Mouse (Mus musculus): ENCODE measurements around the gene Agpat1.
A peak's percentile ranks its signal among the peaks of the same experiment; 100 is the strongest.

Gene Agpat1

DNA sequence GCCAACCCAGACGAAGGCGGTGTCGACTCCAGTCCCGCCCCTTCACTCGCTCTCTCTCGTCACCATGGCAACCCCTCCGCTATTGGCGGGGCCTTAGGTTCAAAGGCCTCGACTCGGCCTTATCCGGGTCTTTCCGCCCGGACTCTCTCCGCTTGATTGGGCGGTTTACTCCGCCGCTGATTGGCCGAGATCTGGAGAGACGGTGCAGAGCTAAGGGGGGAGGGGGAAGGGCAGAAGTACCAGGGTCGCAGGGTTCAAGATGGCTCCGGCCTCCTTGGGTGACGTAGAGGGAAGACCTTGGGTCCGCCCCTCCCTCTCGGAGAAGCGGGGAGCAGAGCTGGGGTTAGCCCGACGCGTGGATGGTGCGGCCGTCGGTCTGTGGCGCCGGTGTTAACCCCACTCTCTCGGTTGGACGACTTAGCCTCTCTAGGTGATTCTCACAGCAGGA is at the start of gene Agpat1:
Agpat1 (plus strand) TSS at position 202 of the 448 bp plus-strand sequence.
- peak; percentile 92 to 96 for DNase-seq (ENCODE audit: low spot score in 2 of 2)

DNA sequence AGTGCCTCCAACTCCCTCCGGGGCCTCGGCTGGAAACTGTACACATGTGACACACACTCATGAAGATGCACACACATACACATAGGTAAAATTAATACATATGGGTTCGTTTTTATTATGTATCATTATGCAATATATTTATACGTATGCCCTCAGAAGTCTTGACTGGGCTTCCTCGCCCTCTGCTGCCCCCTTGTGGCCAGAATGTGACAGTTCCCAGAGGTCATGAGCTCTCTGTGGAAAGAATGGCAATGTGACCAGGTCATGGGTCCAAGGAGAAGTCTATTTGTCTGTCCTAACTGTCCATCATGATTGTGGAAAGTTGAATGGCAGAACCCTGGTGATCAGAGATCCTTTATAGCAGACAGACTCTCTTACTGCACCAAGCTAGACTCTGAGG is 48.6 kb upstream of the Agpat1 start:
- peak; percentile 59 to 78 for DNase-seq (ENCODE audit: low spot score in 2 of 2)

DNA sequence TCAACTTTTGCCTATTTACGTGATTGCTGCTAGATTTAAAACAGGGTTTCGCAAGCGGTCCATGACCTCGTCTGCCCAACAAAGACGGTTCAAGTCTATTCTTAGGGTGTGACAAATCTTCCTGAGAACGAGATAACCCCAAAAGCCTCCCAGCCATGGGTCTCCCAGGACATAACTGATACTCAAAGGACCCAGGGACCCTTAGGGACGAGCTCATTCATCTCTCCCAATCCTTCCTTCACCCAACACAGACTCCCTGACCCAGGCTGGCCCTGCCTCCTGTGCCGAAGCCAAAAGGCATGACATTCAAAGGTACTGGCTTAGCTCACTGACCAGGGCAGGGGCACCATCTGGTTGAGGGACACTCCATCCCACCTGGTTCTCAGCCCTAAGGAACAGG is 47.7 kb upstream of the Agpat1 start:
- DNase-seq (ENCODE audit: low spot score in 2 of 2): no peak

DNA sequence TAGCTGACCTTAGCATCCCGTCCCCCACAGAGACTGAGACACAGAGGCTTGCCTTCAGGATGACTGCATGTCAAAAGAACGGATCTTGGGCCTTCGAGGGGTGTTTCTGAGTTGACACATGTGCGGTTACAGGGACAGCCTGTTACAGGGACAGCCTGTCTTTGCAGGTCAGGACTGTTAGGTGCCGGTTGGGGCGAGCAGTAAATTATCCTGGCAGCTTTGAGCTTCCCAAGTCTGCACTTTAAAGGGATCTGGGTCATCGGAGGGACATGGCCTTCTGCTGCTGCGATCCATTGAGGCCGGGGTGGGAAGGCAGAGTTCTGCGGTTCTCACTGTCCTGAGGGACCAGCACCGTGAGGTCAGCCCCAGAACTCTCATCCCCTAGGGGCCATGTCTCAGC is 46.7 kb upstream of the Agpat1 start:
- no peak for DNase-seq (ENCODE audit: low spot score in 2 of 2)

DNA sequence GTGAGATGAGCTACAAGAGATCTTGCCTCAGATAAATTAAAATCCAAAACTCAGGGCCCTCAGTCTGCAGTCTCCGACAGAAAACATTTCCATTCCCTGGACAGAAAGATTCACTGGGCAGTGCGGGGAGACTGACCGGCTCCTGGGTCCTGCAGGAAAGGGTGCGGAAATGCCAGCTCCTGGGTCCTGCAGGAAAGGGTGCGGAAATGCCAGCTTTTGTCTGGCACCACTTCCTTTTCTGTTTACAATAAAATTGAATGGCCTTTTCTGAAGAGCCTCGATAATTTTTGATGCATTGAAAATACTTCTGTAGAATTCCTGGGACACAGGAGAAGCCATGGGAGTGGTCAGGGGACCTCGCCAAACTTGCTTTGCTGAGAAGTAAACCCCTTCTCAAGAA is 44.9 kb upstream of the Agpat1 start:
- DNase-seq (ENCODE audit: low spot score in 2 of 2): no peak

DNA sequence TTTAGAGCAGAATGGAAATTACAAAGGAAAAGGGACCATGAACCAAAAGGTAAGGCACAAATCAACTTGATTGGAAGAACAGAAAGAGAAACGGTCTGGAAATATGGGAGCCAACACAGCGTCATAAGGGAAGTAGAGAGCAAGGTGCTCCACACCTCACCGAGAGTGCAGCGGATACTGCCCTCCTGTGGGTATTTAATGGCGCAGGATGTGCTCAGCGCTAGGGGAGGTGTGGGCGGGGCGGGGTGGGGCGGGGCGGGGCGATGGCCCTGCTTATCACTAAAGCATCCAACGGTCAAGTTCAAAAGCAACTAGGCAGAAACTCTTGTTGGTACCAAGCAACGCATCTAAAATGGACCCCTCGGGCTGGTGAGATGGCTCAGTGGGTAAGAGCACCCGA is 44.2 kb upstream of the Agpat1 start:
- DNase-seq (ENCODE audit: low spot score in 2 of 2): no peak

DNA sequence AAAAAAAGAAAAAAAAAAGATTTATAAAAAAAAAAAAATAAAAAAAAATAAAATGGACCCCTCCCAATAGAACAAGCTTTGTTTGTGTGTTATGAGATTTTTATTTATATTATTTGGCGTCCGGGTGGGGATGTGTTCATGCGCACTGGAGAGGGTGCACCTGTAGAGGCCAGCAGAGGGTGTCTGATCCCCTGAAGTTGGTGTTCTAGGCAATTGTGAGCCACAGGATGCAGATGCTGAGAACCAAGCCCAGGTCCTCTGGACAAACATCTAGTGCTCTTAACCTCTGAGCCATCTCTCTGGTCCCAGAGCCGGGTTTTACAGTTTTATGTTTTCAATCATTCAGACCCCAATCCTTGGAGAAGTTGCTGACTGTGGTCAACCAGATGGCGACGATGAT is 43.6 kb upstream of the Agpat1 start:
- DNase-seq (ENCODE audit: low spot score in 2 of 2): no peak

DNA sequence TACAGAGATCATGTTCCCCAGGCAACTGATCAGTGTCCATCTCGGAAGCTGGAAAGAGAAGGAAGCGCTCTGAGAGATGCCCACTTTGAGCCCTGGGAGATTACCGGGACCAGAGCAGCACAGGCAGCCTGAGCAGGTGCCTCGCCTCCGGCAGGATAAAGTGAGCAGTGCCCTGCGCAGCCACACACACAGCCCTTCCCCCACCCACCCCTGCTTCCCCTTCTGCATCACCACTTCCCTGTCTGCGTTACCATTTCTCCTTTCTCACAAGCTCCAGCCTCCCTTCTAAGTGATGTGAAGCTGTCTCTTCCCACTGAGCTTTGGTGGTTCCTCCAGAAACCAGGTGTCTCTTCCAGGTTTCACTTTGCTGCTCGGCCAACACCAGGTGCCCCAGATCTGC is 42.9 kb upstream of the Agpat1 start:
- DNase-seq (ENCODE audit: low spot score in 2 of 2): no peak

DNA sequence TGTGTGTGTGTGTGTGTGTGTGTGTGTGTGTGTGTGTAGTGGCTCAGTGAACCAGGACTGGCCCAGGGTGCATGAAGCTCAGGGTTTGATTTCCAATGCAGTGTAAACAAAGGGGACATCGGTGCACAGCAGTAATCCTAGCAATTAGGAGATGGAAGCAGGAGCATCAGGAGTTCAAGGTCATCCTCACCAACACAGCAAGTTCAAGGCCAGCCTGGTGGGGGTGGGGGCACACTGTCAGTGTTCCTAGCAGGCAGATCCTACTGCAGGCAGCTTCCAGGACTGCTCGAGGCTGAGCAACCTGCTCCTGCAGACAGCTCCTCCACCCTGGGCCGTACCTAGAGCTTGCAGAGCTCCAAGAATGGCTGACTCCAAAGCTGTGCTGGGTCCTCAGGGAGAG is 41.5 kb upstream of the Agpat1 start:
- DNase-seq (ENCODE audit: low spot score in 2 of 2): no peak

DNA sequence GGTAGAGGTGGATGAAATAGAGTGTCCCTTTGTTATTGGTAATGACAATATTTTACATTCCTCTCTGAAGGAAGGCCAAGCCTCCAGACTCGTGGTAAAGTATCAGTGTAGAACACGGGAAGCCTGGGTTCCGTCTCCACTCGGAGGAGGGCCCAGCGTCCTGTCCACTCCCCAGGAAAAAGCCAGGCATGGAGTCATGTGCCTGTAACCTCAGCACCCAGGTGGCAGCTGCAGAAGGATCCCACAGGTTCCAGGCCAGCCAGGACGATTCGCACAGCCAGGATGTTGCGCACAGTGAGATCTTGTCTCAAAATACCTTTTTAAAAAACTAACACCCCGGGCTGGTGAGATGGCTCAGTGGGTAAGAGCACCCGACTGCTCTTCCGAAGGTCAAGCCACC is 40.7 kb upstream of the Agpat1 start:
- DNase-seq (ENCODE audit: low spot score in 2 of 2): no peak

DNA sequence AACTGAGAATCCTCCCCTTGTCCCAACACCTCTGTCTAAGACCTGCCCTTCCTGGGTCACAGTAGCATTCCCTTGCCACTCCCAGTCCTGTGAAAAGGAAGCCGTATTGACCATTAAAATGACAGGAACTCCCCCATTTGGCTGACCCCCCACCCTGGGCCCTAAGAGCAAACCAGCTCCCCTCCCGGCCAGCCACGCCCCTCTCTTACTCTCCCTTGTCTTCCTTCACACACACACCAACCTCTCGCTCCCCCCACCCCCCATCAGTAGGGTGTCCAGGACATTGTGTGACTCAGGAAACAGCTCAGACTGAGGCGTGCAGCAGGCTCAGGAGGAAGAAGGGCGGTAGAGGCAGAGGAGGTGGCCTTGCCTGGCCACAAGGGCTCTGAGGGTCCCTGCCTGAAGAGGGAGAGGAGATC is 40.0 kb upstream of the Agpat1 start, which contains the start of gene Notch4:
Notch4 (plus strand) TSS at position 266 of the 419 bp plus-strand sequence.
- DNase-seq (ENCODE audit: low spot score in 2 of 2): no peak

DNA sequence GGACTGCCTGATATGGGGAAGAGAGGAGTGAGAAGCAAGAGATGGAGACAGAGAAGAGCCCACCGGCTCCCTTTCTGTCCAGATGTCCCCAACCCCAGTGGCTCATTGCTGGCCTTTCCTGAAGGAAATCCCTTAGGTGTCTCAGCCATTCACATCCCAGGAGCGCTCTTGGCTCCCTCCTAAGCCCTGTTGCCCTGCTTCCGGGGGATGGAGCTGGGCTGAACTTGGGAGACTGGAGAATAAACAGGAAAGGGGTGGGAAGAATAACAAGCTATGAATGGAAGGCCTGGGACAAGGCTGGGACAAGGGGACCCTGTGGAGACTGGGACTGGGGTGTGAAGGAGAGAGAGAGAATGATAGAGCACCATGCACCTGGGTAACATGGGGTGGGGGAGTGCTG is 39.3 kb upstream of the Agpat1 start:
- DNase-seq (ENCODE audit: low spot score in 2 of 2): no peak

DNA sequence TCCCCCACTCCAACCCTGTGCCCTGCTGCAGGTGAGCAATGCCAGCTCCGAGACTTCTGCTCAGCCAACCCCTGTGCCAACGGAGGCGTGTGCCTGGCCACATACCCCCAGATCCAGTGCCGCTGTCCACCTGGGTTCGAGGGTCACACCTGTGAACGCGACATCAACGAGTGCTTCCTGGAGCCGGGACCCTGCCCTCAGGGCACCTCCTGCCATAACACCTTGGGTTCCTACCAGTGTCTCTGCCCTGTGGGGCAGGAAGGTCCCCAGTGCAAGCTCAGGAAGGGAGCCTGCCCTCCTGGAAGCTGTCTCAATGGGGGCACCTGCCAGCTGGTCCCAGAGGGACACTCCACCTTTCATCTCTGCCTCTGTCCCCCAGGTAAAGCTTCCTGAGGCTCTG is 36.8 kb upstream of the Agpat1 start:
- no peak for DNase-seq (ENCODE audit: low spot score in 2 of 2)

DNA sequence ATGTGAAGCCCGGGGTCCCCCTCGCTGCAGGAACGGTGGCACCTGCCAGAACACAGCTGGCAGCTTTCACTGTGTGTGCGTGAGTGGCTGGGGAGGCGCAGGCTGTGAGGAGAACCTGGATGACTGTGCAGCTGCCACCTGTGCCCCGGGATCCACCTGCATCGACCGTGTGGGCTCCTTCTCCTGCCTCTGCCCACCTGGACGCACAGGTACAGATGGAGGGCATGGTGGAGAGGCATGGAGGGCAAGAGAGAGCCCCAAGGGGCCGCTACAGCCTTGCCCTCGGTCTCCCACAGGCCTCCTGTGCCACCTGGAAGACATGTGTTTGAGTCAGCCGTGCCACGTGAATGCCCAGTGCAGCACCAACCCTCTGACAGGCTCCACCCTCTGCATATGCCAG is 35.6 kb upstream of the Agpat1 start:
- DNase-seq (ENCODE audit: low spot score in 2 of 2): no peak

DNA sequence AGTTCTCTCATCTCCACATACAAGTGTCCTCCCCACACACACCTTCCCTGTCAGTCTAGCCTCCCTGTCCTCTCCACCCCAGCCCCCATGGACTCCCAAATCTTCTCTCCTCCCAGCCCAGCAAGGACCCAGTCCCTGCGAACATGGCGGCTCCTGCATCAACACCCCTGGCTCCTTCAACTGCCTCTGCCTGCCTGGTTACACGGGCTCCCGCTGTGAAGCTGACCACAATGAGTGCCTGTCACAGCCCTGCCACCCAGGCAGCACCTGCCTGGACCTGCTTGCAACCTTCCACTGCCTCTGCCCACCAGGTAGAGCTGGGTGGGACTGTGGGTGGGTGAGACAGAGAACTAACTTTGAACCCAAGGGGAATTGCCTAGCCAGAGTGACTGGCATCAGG is 34.1 kb upstream of the Agpat1 start:
- no peak for DNase-seq (ENCODE audit: low spot score in 2 of 2)

DNA sequence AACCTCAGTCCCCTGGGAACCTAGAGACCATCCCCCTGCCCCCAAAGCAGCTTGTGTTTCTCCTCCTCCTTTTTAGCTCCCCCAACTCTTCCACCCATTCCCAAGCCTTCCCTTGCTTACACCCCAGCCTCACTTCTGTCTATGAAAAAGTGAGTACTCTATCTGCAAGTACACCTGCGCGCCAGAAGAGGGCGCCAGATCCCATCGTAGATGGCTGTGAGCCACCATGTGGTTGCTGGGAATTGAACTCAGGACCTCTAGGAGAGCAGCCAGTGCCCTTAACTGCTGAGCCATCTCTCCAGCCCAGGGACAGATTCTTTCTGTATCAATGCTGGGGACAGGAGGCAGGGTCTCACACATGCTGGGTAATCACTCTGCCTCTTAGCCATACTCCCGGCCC is 32.2 kb upstream of the Agpat1 start:
- DNase-seq (ENCODE audit: low spot score in 2 of 2): no peak

DNA sequence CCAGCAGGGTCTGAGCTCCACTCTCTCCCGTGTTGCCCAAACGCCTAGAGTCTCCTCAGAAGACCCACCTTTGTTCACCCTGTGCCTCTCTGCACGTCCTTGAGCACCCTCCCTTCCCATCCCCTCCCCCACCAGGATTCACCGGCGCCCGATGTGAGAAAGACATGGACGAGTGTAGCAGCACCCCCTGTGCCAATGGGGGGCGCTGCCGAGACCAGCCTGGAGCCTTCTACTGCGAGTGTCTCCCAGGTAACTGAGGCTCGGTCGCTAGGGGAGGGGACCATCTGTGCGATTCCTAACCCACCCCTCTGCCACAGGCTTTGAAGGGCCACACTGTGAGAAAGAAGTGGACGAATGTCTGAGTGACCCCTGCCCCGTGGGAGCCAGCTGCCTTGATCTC is 31.7 kb upstream of the Agpat1 start:
- DNase-seq (ENCODE audit: low spot score in 2 of 2): no peak

DNA sequence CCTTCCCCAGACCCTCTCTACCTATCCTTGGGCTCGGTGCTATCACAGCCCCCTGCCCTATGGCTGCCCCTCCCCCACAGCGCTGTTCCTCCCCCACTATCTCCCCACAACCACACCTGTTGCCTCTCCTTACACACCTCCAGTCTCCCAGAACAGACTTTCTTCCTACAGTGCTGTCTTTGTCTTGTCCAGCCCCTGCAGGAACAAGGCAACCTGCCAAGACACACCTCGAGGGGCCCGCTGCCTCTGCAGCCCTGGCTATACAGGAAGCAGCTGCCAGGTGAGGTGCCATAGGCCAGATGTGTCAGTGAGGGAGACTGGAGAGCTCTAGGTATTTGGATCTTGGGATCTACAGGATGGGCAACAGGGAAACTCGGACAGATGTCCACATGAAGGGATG is 27.5 kb upstream of the Agpat1 start:
- DNase-seq (ENCODE audit: low spot score in 2 of 2): no peak

DNA sequence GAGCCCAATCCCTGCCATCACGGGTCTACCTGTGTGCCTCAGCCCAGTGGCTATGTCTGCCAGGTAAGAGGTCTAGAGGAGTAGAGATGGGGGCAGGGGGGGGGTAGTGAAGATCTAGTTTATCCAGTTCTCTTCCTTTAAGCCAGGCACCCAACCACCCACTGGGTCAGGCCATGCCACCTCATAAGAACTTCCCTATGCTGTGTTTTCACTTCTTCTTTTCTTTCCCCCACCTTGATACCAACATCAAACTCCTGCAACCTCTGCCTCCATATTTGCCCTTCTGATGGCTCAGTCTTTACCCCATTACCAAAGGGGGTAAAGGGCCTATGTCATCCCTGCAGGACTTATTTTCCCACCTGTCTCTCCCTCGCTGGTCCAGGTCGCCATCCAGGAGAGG is 26.0 kb upstream of the Agpat1 start:
- no peak for DNase-seq (ENCODE audit: low spot score in 2 of 2)

DNA sequence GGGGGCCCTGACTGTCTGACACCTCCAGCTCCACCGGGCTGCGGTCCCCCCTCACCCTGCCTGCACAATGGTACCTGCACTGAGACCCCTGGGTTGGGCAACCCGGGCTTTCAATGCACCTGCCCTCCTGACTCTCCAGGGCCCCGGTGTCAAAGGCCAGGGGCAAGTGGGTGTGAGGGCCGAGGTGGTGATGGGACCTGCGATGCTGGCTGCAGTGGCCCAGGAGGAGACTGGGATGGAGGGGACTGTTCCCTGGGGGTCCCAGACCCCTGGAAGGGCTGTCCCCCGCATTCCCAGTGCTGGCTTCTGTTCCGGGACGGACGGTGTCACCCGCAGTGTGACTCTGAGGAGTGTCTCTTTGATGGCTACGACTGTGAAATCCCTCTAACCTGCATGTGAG is 21.5 kb upstream of the Agpat1 start:
- no peak for DNase-seq (ENCODE audit: low spot score in 2 of 2)

DNA sequence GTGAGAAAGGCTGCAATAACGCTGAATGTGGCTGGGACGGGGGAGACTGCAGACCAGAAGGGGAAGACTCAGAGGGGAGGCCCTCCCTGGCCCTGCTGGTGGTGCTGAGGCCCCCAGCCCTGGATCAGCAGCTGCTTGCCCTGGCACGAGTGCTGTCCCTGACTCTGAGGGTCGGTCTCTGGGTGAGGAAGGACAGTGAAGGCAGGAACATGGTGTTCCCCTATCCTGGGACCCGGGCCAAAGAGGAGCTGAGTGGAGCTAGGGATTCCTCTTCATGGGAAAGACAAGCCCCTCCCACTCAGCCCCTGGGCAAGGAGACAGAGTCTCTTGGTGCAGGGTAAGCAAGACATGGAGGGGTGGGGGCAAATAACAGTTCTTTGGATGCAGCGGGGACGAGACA is 20.7 kb upstream of the Agpat1 start:
- DNase-seq (ENCODE audit: low spot score in 2 of 2): no peak

DNA sequence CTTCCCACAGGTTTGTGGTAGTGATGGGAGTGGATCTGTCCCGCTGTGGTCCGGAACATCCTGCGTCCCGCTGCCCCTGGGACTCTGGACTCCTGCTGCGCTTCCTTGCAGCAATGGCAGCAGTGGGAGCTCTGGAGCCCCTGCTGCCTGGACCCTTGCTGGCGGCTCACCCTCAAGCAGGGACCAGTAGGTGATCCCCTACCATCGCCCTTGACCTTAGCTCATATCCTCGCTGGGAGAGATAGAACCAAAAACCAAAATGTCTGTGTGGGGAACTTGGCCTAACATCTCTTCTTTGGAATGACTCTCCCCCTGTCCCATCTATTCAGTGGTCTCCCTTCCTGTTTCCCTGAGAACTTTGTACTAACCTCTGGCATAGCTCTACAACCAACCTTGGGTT is 20.2 kb upstream of the Agpat1 start:
- DNase-seq (ENCODE audit: low spot score in 2 of 2): no peak

DNA sequence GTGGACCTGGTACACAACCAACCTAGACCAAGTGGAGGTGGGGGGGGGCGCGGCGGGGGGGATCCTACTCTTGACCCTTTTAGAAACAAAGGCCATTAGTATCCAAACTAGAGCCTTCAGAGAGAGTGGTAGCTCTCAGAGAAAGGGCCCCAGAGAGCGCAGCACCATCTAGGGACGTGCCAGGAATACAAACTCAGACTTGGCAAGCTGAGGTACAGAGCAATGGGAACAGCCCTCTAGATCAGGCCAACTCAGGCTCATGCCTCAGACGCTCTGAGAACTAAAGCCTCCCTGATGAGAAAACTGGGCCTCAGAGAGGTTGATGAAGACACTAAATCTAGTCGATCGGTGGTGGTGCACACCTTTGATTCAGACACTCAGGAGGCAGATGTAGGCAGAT is 18.9 kb upstream of the Agpat1 start:
- DNase-seq (ENCODE audit: low spot score in 2 of 2): no peak

DNA sequence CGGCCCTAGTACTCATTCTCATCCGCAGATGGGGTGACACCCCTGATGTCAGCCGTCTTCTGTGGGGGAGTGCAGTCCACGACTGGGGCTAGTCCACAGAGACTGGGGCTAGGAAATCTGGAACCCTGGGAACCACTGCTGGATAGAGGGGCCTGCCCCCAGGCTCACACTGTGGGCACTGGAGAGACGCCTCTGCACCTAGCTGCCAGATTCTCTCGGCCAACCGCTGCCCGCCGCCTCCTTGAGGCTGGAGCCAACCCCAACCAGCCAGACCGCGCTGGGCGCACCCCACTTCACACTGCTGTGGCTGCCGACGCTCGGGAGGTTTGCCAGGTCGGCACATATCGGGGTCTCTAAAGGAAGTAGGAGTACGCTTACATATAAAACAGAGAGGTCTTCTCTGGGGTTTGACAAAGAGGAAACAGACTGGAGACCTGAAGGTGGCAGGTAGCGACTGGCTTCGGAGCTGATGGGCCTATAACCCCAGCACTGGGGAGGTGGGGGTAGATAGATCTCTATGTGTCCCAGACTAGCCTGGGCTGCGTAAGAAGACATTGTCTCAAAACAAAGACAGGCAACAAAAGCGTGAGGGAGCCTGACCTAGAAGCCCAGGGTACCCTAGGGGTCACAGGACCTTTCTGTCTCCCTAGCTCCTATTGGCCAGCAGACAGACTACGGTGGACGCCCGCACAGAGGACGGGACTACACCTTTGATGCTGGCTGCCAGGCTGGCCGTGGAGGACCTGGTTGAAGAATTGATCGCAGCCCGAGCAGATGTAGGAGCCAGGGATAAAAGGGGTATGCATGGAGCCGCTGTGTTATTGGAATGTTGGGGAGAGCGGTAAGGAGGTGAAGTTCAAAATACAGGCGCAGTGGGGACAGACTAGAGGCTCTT is 17.9 kb upstream of the Agpat1 start:
- DNase-seq (ENCODE audit: low spot score in 2 of 2): no peak
